Mouse (Mus musculus) forebrain, embryonic 12.5 days (tissue): ENCODE measurements around the gene 1700109H08Rik. TPM values are rescaled to one million over a fixed set of nuclear protein-coding genes. Genes with fewer than 3 reads are reported as not detected.

Experiments
- ATAC-seq: fragments of 200-750 bp; cut with Nextera tagmentation; 2 replicates; pipeline ENCODE4 v1.8.0; 2017; ENCODE audit warnings: moderate TSS enrichment; ENCODE audit not compliant: low FRiP score
- H3K27ac ChIP-seq: fragments of 300-500 bp; sonication (generic); 2 replicates; pipeline ENCODE4 v1.5.1; 2016; ENCODE audit warnings: mild to moderate bottlenecking
- H3K27me3 ChIP-seq: fragments of 300-500 bp; sonication (generic); 2 replicates; pipeline ENCODE4 v1.6.1; 2016; ENCODE audit warnings: mild to moderate bottlenecking
- H3K36me3 ChIP-seq: fragments of 300-500 bp; sonication (generic); replicated peaks from 2 replicates; pipeline ENCODE4 v1.6.1; 2016; ENCODE audit warnings: mild to moderate bottlenecking
- H3K4me1 ChIP-seq: fragments of 300-500 bp; sonication (generic); 2 replicates; pipeline ENCODE4 v1.6.1; 2016
- H3K4me2 ChIP-seq: fragments of 300-500 bp; sonication (generic); 2 replicates; pipeline ENCODE4 v1.6.1; 2016; ENCODE audit warnings: mild to moderate bottlenecking, moderate library complexity
- H3K4me3 ChIP-seq: fragments of 300-500 bp; sonication (generic); replicated peaks from 2 replicates; pipeline ENCODE4 v1.5.1; 2016; ENCODE audit warnings: mild to moderate bottlenecking
- H3K9ac ChIP-seq: fragments of 300-500 bp; sonication (generic); 2 replicates; pipeline ENCODE4 v1.6.1; 2016; ENCODE audit warnings: mild to moderate bottlenecking
- H3K9me3 ChIP-seq: fragments of 300-500 bp; sonication (generic); 2 replicates; pipeline ENCODE4 v1.6.1; 2016
- WGBS: fragments of 180-500 bp; shearing (Covaris S2); methylation state at CpG from one replicate; pipeline ENCODE4 v1.1.7; 2016; 5-methylcytosine and 5-hydroxymethylcytosine counted together
- polyA plus RNA-seq: library from polyadenylated mRNA; unstranded; fragments of >200 nt; fragmentation: Nextera tagmentation; extraction: Ambion mirVana; gene quantifications from 2 replicates; pipeline ENCODE4 v1.2.1, GENCODE M21; 2016

The 1700109H08Rik gene
- polyA plus RNA-seq, 1 experiment from 2014 or later = 6.2 TPM

DNA sequence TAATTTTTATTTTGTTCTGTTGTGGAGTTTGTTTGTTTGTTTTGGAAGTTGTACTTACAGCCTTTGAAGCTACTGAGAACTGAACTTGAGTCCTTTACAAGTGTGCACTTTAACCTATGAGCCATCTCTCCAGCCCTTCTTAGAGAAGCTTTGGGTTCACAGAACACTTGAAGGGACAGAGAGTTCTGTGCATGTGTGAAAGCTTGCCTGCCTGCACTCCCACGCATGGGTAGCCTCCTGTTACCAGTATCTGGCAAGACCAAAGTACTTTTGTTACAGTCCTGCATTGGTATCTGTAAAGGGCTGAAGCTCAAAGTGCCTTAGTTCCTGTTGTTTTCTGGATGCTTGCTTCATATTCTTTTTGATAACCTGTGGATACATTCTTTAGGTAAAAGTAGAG, 25.1 kb upstream of the 1700109H08Rik start:
- H3K4me1 ChIP-seq = peaks cover 12% of the 10 kb centered on the region
- no peaks in the 10 kb centered on the region for H3K27me3 ChIP-seq
- 86% methylated on average over 1 of the region's 1 CpGs for WGBS
- no peaks in the 10 kb centered on the region for H3K9me3 ChIP-seq
- ATAC-seq = no peak
- H3K9ac ChIP-seq = no peak overlapping the region
- H3K4me3 ChIP-seq = no peak overlapping the region
- no peak overlapping the region for H3K4me2 ChIP-seq
- H3K27ac ChIP-seq = no peak overlapping the region
- H3K36me3 ChIP-seq = peaks cover 8% of the 10 kb centered on the region

DNA sequence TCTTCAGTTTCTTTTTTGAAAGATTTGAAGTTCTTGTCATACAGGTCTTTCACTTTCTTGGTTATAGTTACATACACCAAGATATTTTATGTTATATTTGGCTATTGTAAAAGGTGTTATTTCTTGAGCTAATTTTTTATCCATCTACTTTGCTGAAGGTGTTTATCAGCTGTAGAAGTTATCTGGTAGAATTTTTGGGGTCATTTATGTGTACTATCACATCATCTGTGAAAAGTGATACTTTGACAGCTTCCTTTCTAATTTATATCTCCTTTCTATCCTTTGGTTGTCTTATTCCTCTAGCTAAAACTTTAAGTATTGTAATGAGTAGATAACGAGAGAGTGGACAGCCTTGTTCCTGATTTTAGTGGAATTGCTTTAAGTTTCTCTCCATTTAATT, 19.9 kb upstream of the 1700109H08Rik start:
- H3K4me1 ChIP-seq = no peaks in the 10 kb centered on the region
- no peaks in the 10 kb centered on the region for H3K9me3 ChIP-seq
- no peak overlapping the region for H3K4me2 ChIP-seq
- no peak overlapping the region for H3K9ac ChIP-seq
- no peak for ATAC-seq
- no peak overlapping the region for H3K27ac ChIP-seq
- H3K36me3 ChIP-seq = peaks cover 25% of the 10 kb centered on the region
- H3K27me3 ChIP-seq = no peaks in the 10 kb centered on the region
- no peak overlapping the region for H3K4me3 ChIP-seq
- 97% methylated on average over 1 of the region's 1 CpGs for WGBS

DNA sequence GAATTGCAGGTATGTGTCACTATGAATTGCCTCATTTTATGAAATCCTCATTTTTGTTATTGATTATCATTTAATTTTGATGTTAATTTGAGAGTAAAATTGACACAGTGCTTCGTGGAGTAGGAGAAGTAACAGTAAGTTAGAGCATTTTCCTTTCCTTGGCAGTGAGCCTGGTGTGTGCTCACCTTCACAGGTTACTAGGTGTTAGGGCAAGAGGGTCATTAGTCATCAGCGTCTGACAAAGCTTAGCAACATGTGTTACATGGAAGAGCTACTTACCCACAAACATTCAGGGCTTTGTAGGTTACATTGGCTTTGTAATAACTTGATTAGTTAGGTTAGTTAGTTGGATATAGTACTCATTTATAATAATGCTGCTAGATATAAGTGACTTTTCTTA, 17.2 kb upstream of the 1700109H08Rik start:
- Histone ChIP-seq H3K9ac (no peak overlapping the region), H3K27ac (no peak overlapping the region), H3K27me3 (no peaks in the 10 kb centered on the region), H3K36me3 (peaks cover 35% of the 10 kb centered on the region), H3K4me3 (no peak overlapping the region), H3K4me2 (no peak overlapping the region), H3K9me3 (no peaks in the 10 kb centered on the region), H3K4me1 (no peaks in the 10 kb centered on the region)
- no peak for ATAC-seq
- 90% methylated on average over 2 of the region's 2 CpGs for WGBS

DNA sequence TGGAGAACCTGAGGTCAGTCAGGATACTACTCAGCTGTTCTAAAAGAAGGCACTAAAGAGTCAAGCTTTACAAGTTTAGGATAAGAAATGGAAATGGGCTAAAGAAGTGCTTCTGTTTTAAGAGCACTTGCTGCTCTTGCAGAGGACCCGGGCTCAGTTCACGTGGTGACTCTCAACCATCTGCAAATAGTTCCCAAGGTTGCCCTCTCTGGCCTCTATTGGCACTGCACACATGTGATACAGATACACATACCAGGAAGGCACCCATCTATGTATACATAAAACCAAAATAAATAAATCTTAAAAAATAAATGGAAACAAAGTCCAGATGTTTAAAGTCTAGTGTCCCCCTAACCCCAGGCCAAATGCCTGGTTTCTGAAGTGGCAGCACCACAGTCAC, 3.5 kb downstream of the 1700109H08Rik start:
- no peaks in the 10 kb centered on the region for H3K4me1 ChIP-seq
- no peak overlapping the region for H3K27ac ChIP-seq
- H3K36me3 ChIP-seq = peaks cover 97% of the 10 kb centered on the region
- H3K9ac ChIP-seq = no peak overlapping the region
- ATAC-seq = no peak
- 91% methylated on average over 2 of the region's 2 CpGs for WGBS
- H3K27me3 ChIP-seq = no peaks in the 10 kb centered on the region
- H3K9me3 ChIP-seq = no peaks in the 10 kb centered on the region
- no peak overlapping the region for H3K4me3 ChIP-seq
- H3K4me2 ChIP-seq = no peak overlapping the region

DNA sequence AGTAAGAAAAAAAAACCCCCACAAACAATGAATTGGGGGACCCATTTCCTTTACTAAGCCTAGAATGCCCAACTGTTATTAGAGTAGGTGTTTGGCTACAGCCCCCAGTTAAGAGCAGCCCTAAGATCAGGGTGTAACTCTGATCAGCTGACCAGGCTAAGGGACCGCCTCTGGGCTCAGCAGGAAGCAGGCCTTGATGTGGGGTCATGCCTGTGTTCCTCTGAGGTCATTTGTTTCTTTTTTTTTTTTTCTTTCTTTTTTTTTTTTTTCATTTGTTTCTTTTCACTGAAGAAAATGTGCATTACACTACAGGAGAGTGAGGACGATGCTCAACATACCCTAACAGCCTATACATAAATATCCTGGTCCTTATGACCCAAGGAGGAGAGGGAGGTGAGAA, 6.6 kb downstream of the 1700109H08Rik start:
- Histone ChIP-seq H3K4me2 (no peak overlapping the region), H3K4me3 (no peak overlapping the region), H3K27me3 (no peaks in the 10 kb centered on the region), H3K9ac (no peak overlapping the region), H3K27ac (no peak overlapping the region), H3K4me1 (no peaks in the 10 kb centered on the region), H3K9me3 (no peaks in the 10 kb centered on the region), H3K36me3 (peaks cover 93% of the 10 kb centered on the region)
- ATAC-seq = no peak
- 95% methylated on average over 2 of the region's 2 CpGs for WGBS

DNA sequence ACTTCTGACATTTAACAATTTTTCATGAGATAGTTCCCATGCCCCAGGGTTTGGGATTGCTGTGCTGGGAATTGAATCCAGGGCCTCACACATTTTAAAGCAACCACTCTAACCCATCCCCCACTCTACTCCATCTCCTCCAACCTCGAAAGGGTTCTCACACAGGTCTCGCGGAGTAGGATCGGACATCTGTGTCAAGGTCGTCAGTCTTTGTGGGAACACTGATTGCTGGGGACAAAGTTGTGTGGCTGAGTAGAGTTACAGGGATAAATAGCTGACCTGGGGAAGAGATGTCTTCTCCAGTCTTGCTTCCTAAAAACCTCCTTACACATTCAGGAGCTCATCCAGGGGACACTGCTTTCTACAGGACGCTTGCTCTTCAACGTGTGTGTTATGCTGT, 7.7 kb downstream of the 1700109H08Rik start:
- ATAC-seq = no peak
- H3K9me3 ChIP-seq = no peaks in the 10 kb centered on the region
- no peaks in the 10 kb centered on the region for H3K4me1 ChIP-seq
- H3K9ac ChIP-seq = no peak overlapping the region
- H3K36me3 ChIP-seq = peaks cover 92% of the 10 kb centered on the region
- no peak overlapping the region for H3K27ac ChIP-seq
- no peaks in the 10 kb centered on the region for H3K27me3 ChIP-seq
- no peak overlapping the region for H3K4me3 ChIP-seq
- H3K4me2 ChIP-seq = no peak overlapping the region
- WGBS = 98% methylated on average over 7 of the region's 7 CpGs

DNA sequence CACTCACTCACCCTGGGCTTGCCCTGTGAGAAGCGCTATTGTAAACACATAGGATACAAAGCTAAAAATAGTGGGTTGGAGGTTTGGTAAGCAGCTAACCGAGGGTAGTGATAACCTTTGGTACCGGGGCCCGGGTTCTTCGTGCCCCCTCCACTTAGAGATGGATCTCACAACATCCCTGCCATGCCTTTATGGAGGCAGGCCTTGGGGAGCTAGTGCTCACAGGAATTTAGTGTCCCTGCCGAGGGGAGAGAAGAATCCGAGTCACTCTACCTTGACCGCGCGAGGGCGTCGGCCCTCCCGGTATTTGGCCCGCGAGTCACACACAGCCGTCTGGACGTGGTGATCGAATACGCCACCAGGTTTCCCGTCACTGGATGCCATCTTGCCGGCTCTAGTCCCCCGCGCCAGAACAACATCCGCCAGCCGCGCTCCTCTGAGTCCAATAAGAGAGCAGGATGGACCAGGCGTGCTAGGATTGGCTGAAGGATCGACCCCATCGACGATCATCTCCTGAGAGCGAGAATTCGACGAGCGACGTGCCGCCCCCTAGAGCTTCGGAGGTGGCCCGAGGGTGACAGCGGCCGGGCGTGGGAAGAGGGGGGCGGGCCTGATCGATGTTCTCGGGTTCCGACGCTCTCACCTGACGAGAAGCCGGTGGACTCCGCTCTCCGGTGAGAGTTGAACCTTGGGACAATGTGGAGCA, 24.5 kb downstream of the 1700109H08Rik start, which contains the start of gene Pex1:
Pex1 (plus strand) TSS at position 374 of the 706 bp plus-strand sequence.
- Histone ChIP-seq H3K9me3 (no peaks in the 10 kb centered on the region), H3K4me2 (peak within 1 kb of the TSS; percentile 84), H3K27ac (0 out of 2 replicates have a peak within 1 kb of the TSS, but pooled peaks have one; percentile 32), H3K36me3 (peaks cover 7% of the 10 kb centered on the region), H3K9ac (peak within 1 kb of the TSS; percentile 73), H3K4me3 (peak within 1 kb of the TSS; percentile 86), H3K27me3 (no peaks in the 10 kb centered on the region), H3K4me1 (peaks cover 19% of the 10 kb centered on the region)
- ATAC-seq = peak; percentile 98
- under 1% methylated on average over 50 of the region's 50 CpGs for WGBS

DNA sequence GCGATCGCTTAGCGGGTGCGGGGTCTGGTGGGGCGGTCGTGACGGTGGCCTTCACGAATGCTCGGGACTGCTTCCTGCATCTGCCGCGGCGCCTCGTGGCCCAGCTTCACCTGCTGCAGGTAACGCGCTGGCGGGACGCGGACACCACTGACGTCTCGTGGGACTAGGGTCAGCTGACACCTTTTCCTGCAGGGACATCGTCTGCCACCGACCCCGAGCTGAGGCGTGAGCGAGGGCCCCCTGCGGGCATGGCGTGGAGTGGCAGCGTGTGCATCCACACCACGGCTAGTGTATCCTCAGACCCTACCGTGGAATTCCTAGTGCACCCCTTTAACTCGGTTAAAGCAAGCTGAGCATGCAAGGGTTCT, 25.0 kb downstream of the 1700109H08Rik start, which contains the start of gene Rbm48:
Rbm48 (minus strand) TSS at position 187 of the 368 bp plus-strand sequence.
- Histone ChIP-seq H3K36me3 (peaks cover 2% of the 10 kb centered on the region), H3K4me3 (peak within 1 kb of the TSS; percentile 86), H3K9me3 (no peaks in the 10 kb centered on the region), H3K4me1 (peaks cover 19% of the 10 kb centered on the region), H3K27me3 (no peaks in the 10 kb centered on the region), H3K9ac (peak within 1 kb of the TSS; percentile 73), H3K4me2 (peak within 1 kb of the TSS; percentile 84), H3K27ac (0 out of 2 replicates have a peak within 1 kb of the TSS, but pooled peaks have one; percentile 32)
- peak; percentile 84 for ATAC-seq
- WGBS = under 1% methylated on average over 31 of the region's 31 CpGs

DNA sequence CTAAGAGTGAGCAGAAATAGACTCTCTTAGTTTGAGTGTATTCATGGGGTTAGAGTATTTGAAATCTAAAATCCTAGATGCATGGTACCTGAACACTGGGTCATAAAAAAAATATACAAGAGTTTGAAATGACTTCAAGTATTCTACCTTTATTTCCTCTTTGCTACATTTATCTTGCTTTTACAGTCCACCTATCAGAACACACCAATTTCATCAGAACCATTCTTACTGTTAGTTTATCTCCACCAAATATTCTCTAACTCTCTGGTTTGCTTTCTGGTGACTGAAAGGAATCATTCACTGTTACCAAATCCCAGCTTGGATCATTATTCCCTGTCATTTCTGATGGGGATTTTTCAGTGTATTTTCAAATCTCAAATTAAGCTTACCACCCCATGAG, 25.8 kb downstream of the 1700109H08Rik start:
- Histone ChIP-seq H3K4me3 (peak overlapping the region; percentile 86; the same call in 1 of the 2 replicates), H3K4me1 (peaks cover 19% of the 10 kb centered on the region), H3K9ac (no peak overlapping the region), H3K36me3 (no peaks in the 10 kb centered on the region; the same call in 1 of the 2 replicates), H3K4me2 (peak overlapping the region; percentile 84), H3K9me3 (no peaks in the 10 kb centered on the region), H3K27ac (no peak overlapping the region), H3K27me3 (no peaks in the 10 kb centered on the region)
- ATAC-seq = no peak

DNA sequence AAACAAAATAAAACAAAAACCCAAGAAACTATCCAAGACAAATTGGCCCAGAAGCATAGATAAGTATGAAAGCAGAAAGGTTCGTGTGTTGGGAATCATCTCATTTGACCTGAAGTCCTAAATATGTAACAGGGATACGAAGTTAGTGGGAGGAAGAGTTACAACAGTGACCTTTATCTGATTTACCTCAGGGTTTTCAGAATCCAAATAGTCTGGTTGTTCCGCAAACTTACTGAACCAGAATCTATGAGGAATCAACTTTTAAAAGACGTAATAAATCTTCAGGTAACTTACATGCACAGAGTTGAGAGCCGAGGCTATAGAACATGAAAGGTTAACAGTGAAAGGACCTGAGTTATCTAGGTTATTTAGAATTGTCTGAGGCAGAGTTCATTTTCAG, 27.4 kb downstream of the 1700109H08Rik start:
- no peak overlapping the region for H3K9ac ChIP-seq
- no peaks in the 10 kb centered on the region for H3K27me3 ChIP-seq
- no peak overlapping the region for H3K27ac ChIP-seq
- H3K9me3 ChIP-seq = no peaks in the 10 kb centered on the region
- peaks cover 19% of the 10 kb centered on the region for H3K4me1 ChIP-seq
- 94% methylated on average over 5 of the region's 5 CpGs for WGBS
- H3K36me3 ChIP-seq = no peaks in the 10 kb centered on the region
- no peak for ATAC-seq
- H3K4me3 ChIP-seq = no peak overlapping the region
- no peak overlapping the region for H3K4me2 ChIP-seq

DNA sequence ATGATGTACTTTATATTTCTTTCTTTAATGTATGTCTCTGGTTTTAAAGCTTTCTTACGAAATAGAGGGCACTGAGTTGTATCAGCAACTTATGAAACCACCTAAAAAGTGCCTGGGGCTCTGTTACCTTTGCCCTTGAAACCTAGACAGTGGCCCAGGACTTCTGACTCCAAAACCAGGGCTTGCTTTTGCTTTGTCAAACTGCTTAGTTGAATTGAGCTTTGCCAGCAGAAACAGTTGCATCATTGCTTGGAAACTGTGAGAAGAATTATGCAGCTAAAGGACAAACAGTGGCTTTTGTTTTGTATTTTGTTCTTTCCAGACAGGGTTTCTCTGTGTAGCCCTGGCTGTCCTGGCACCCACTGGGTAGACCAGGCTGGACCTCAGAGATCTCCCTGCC, 28.9 kb downstream of the 1700109H08Rik start:
- 83% methylated on average over 1 of the region's 1 CpGs for WGBS
- no peak for ATAC-seq
- peaks cover 5% of the 10 kb centered on the region for H3K36me3 ChIP-seq

DNA sequence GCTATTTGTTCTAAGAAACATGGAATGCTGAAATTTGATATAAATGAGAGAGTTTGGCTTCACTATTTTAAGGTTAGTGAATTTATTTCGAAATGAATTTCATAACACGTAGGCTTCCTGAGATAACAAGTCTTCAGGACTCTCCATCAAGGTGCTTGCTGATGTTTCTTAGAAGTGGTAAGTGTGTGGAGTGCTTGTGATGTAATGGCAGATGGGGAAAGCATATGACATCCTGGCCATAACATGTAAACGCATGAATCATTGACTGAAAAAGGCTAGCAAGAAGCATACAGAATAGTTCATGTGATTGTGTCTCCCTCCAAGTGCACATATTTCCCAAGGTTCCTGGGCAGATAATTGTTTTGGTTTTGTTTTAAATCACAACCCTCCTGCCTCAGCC, 29.4 kb downstream of the 1700109H08Rik start:
- no peak overlapping the region for H3K4me3 ChIP-seq
- H3K4me2 ChIP-seq = no peak overlapping the region
- no peaks in the 10 kb centered on the region for H3K9me3 ChIP-seq

More for the DNA sequence above, 28.9 kb downstream of the 1700109H08Rik start:
- no peak overlapping the region for H3K27ac ChIP-seq
- H3K4me3 ChIP-seq = no peak overlapping the region
- H3K4me2 ChIP-seq = no peak overlapping the region
- H3K27me3 ChIP-seq = no peaks in the 10 kb centered on the region
- no peak overlapping the region for H3K9ac ChIP-seq
- peaks cover 9% of the 10 kb centered on the region for H3K4me1 ChIP-seq
- H3K9me3 ChIP-seq = no peaks in the 10 kb centered on the region

DNA sequence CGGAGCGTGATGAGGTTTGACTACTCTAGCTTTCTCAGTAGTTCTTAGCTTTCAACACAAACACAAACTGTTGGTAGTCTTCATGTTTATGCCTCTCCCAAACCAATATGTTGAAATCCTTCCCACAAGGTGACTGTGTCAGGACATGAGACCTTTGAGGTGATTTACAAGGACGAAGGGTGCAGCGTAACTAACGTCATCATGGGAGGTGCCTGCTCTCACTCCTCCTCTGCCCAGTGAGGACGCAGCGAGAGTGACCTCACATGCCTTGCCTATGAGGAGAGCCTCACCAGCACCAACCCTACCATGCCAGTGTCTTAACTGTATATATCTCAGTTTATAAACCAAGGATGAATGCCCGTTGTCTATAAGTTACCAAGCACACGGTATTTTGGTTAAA, 35.7 kb downstream of the 1700109H08Rik start:
- H3K9me3 ChIP-seq = no peaks in the 10 kb centered on the region
- no peaks in the 10 kb centered on the region for H3K27me3 ChIP-seq
- no peak for ATAC-seq
- no peak overlapping the region for H3K4me3 ChIP-seq
- peaks cover 45% of the 10 kb centered on the region for H3K36me3 ChIP-seq
- no peak overlapping the region for H3K9ac ChIP-seq
- 94% methylated on average over 9 of the region's 9 CpGs for WGBS
- no peak overlapping the region for H3K4me2 ChIP-seq
- H3K27ac ChIP-seq = no peak overlapping the region
- H3K4me1 ChIP-seq = no peaks in the 10 kb centered on the region

More for the DNA sequence above, 29.4 kb downstream of the 1700109H08Rik start:
- Histone ChIP-seq H3K27me3 (no peaks in the 10 kb centered on the region), H3K36me3 (peaks cover 9% of the 10 kb centered on the region), H3K27ac (no peak overlapping the region), H3K4me1 (peaks cover 6% of the 10 kb centered on the region), H3K9ac (no peak overlapping the region)
- 89% methylated on average over 3 of the region's 3 CpGs for WGBS
- ATAC-seq = no peak
